Mouse (Mus musculus) brain, embryonic 18.5 days (tissue): ENCODE measurements at regions not wholly inside any gene's neighbourhood (a gene's known extent, or its start where the extent isn't known, plus 50 kb on each side); places are given as distances from the start of the nearest gene placed in this dataset.

Experiments
- DNase-seq: peaks from one replicate; pipeline ENCODE4 v3.0.0-alpha.2; 2012; ENCODE audit warnings: low read depth, low spot score

- no peak for DNase-seq
Measured at GRCm38 (mm10) chr3:35688111-35688510, 65.8 kb upstream of the Atp11b start.

DNA sequence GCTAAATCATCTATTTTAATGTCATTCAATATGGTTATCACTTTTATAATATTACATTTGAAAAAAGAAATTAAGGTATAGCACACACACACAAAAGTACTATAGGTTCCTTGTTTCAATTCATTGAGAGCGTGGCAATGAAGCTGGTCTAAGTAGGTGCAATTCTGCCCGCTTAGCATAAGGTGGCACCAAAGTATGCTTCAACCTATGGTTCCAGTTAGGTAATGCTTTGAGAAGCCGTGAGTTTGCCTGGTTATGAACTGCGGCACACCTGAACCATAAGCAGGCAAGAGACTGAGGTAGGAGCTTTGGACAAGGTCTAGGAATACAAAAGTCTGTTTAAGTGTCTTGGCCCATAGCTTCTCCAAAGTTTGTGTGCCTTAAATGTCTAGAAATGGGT is 65.1 kb upstream of the Atp11b start:
- DNase-seq: peak; percentile 14

GRCm38 (mm10) chr3:35693039-35693438 is 60.9 kb upstream of the Atp11b start:
- peak; percentile 10 for DNase-seq

GRCm38 (mm10) chr3:35693551-35693950 is 60.4 kb upstream of the Atp11b start:
- no peak for DNase-seq

- no peak for DNase-seq
Measured at GRCm38 (mm10) chr3:35694241-35694640, 59.7 kb upstream of the Atp11b start.

- no peak for DNase-seq
Measured at GRCm38 (mm10) chr3:35695859-35696258, 58.0 kb upstream of the Atp11b start.

DNA sequence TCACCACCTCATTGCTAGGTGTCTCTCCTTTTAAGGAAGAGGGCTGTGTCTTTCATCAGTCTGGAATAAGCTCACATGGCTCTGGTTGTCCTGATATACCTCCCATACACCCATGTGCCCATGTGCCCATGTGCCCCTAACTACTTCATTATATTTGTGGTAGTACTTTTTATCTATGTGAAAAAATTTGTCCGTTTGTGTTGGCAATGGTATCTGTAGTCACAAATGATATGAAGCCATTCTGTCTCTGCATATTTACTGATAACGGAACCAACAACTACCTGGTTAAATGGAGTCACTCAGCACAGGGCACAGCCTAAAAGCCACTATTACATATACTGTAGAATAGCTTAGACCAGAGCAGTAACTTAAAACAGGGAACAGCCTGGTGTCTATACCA is 54.6 kb upstream of the Atp11b start:
- DNase-seq: no peak

- DNase-seq: no peak
Measured at GRCm38 (mm10) chr3:35699979-35700378, 53.9 kb upstream of the Atp11b start.

DNA sequence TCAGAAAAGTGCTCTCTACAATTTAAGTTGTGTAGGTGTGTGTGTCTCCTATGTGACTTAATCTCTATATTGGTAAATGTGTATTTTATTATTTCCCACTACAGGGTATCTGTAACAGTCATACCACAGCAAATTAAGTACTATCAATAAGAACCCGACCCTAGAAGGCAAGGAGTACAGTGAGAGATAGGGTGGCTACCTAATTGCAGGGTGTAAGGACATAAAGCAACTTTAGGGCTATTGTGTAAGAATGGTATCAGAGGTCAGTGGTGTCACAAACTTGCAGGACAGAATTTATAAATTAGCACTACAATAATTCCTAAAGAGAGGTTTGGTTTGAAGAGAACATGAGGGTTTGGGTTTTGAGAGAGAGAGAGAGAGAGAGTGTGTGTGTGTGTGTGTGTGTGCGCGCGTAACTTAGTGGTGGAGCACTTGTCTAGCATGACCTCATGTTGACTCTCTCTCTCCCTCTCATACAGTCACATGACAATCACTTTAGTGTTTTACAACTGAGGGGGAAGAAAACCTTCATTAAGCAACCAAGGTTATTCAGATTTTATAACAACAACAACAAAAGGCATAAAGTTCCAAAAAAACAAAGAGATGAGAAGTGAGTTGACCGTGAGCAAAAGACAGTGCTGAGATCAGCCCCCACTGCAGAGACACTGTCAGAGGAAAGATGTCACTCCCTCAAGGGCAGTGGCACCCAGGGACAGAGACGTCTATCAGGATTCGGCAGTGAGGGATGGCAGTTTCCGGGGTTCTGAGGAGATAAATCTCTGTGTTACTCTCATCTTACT is 50.2 kb upstream of the Atp11b start:
- no peak for DNase-seq
